Mouse (Mus musculus): ENCODE data around the gene Vmn2r109. TPM values are rescaled to one million over a fixed set of nuclear protein-coding genes. Genes with fewer than 3 reads are reported as not detected.
"Not testable (repeated sequence)": the region's sequence is repeated elsewhere in the genome, so short reads cannot be mapped to it uniquely, and the experiment has no call there.

The Vmn2r109 gene
- total RNA-seq (2021): not detected
- long read RNA-seq, experiment 1: 0 reads
- long read RNA-seq, experiment 2: 0 reads

- no peak for DNase-seq (ENCODE audit: low spot score in 2 of 2)
These were observed at the start of gene Vmn2r109 for GRCm38 (mm10) chr17:20564656-20565055. Gene Vmn2r109 (minus strand): TSS chr17:20564756.

GRCm38 (mm10) chr17:20596323-20596722 lies 31.8 kb upstream of the Vmn2r109 start, which contains the start of gene Vmn2r110:
Gene Vmn2r110 (minus strand): TSS chr17:20596423.
- no peak for DNase-seq (ENCODE audit: low spot score in 2 of 2)

DNA sequence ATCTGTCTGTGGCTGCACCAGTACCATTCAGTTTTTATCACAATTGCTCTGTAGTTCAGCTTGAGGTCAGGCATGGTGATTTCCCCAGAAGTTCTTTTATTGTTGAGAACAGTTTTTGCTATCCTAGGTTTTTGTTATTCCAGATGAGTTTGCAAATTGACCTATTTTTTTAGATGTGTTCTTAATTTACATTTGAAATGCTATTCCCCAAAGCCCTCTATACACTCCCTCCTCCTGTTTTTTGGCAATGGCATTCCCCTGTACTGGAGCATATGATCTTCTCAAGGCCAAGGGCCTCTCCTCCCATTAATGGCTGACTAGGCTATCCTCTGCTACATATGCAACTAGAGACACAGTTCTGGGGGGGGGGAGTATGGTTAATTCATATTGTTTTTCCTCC lies 56.3 kb downstream of the Vmn2r109 start:
- DNase-seq (ENCODE audit: low spot score in 2 of 2): not testable (repeated sequence)

- no peak for DNase-seq (ENCODE audit: low spot score in 2 of 2)
These were observed 66.7 kb downstream of the Vmn2r109 start, which contains the start of gene Vmn1r225 for GRCm38 (mm10) chr17:20497858-20498257. Gene Vmn1r225 (plus strand): TSS chr17:20498158.

Other genes starting within 250 kb of the Vmn2r109 start
- not detected for gene Vmn2r107, start 219.5 kb downstream of the Vmn2r109 start, total RNA-seq (2021)
- not detected for gene Vmn1r224, start 150.6 kb downstream of the Vmn2r109 start, total RNA-seq (2021)
- not detected for gene Vmn2r108, start 83.4 kb downstream of the Vmn2r109 start, total RNA-seq (2021)
- gene Vmn1r225, start 66.6 kb downstream of the Vmn2r109 start, total RNA-seq (2021): not detected
- not detected for gene Vmn2r110, start 31.7 kb upstream of the Vmn2r109 start, total RNA-seq (2021)
- not detected for gene Fpr-rs3, start 60.1 kb upstream of the Vmn2r109 start, total RNA-seq (2021)
- gene Vmn1r226, start 118.1 kb upstream of the Vmn2r109 start, total RNA-seq (2021): not detected
- not detected for gene Vmn1r227, start 165.1 kb upstream of the Vmn2r109 start, total RNA-seq (2021)
- gene Vmn1r228, start 221.4 kb upstream of the Vmn2r109 start, total RNA-seq (2021): not detected
- gene Vmn1r229, start 246.8 kb upstream of the Vmn2r109 start, total RNA-seq (2021): not detected

All from adrenal gland, adult 18-20 months (tissue).